Mouse (Mus musculus) embryonic stem cell, embryonic (primary cell): ENCODE measurements at regions not wholly inside any gene's neighbourhood (a gene's known extent, or its start where the extent isn't known, plus 50 kb on each side); places are given as distances from the start of the nearest gene placed in this dataset.

Experiments
- CTCF ChIA-PET, 4 experiments: fragments of 300-600 bp in 2 of 4; fragments of 350-600 bp in 2 of 4; sonication (Branson Sonifier 250); formaldehyde crosslinking; loops; one replicate each; lab custom pipeline; 2022; ENCODE audit warnings: inconsistent platforms in 2 of 4; lab: Charles Lee
- POLR2A ChIA-PET, 4 experiments: fragments of 300-600 bp in 2 of 4; fragments of 350-600 bp in 2 of 4; sonication (Branson Sonifier 250); formaldehyde crosslinking; loops; one replicate each; lab custom pipeline; 2022; ENCODE audit warnings: antibody characterized with exemption in 4 of 4, inconsistent platforms in 1 of 4; lab: Charles Lee

DNA sequence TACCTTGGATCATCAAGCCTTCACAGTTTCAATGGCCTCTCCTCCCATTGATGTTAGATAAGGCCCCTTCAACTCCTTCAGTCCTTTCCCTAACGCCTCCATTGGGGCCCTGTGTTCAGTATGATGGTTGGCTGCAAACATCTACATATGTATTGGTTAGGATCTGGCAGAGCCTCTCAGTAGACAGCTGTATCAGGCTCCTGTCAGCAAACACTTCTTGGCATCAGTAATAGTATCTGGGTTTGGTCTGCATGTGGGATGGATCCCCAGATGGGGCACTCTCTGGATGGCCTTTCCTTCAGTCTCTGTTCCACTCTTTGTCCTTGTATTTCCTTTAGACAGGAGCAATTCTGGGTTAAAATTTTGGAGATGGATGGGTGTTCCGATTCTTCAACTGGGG lies 84.0 kb upstream of the N4bp1 start:
- POLR2A ChIA-PET, result no interaction called here

DNA sequence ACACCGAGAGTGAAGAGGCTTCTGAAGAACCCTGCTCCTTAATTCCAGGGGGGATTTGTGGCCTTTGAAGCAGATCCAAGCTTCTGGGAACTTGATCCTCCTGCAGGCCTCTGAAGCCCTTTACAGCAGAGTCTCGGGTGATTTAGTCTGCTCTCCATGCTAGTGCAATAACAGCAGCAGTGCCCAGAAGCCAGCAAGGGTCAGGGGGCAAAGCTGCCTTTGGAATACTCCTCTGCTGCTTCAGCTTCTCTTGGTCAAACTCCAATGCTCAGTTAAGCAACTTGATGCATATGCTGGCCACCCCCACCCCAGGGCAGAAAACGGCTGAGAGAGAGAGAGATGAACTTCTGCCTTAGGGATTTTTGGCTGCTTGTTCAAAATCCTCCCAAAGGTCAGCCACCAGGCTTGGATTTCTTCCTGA lies 82.8 kb upstream of the N4bp1 start:
- ChIA-PET POLR2A (no interaction called here), CTCF (no interaction called here)

More for the DNA sequence above, 84.0 kb upstream of the N4bp1 start:
- CTCF ChIA-PET, result no interaction called here

DNA sequence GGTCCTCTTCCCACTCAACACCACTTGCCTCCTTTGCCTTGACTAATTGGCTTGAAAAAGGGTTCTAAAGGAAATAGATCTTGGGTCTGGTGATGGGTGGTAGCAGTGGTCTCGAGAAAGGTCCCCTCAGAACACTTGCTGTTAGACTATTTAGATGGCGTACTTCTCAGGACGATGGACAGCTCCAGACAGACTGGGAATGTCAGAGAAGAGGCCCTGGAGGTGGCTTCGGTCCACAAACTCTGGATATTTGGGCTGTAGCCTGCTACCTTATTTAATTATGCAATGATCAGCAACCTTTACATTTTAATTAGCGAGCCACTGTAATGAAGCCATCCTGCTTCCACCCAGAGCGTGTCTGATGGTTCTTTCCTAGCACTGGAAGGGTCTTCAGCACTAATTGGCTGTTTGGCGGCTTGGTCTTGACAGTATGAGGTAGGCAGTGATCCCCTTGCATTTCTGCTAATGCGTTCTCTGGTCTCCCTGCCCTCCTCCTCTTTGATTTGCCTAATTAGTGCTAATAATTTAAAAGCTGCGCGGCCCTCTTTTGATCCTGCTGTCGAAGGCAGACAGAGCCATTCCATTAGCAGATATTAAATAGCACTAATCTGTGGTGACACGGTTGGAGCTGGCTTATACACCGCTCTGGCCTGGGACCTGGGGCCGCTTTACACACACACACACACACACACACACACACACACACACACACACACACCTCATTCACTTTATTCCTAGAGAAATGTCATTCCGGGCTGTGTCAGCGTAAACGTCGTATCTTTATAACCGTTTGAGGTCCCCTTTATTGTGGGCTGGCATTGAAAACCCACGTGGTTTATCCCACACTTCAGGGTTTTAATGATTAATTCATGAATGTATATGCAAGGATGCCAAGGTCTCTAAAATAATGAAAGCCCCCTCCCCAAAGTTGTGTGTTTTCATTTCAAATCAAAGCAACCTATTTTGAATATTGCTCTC lies 76.4 kb upstream of the N4bp1 start:
- ChIA-PET CTCF (no interaction called here), POLR2A (no interaction called here)
